Mouse (Mus musculus) liver, embryonic 12.5 days (tissue): ENCODE results near the gene Gpsm2. TPM values are rescaled to one million over a fixed set of nuclear protein-coding genes. Genes with fewer than 3 reads are reported as not detected.
"Not testable (repeated sequence)": the region's sequence is repeated elsewhere in the genome, so short reads cannot be mapped to it uniquely, and the experiment has no call there.

Experiments
- ATAC-seq: fragments of 200-750 bp; cut with Nextera tagmentation; 2 replicates; pipeline ENCODE4 v1.8.0; 2017; ENCODE audit warnings: moderate number of reproducible peaks, mild to moderate bottlenecking, moderate library complexity
- H3K27ac ChIP-seq: fragments of 300-500 bp; sonication (generic); 2 replicates; pipeline ENCODE4 v1.5.1; 2016; ENCODE audit warnings: mild to moderate bottlenecking
- H3K27me3 ChIP-seq: fragments of 300-500 bp; sonication (generic); replicated peaks from 2 replicates; pipeline ENCODE4 v1.6.1; 2016; ENCODE audit warnings: mild to moderate bottlenecking, moderate library complexity
- H3K36me3 ChIP-seq: fragments of 300-500 bp; sonication (generic); 2 replicates; pipeline ENCODE4 v1.6.1; 2016; ENCODE audit warnings: mild to moderate bottlenecking, moderate library complexity
- H3K4me1 ChIP-seq: fragments of 300-500 bp; sonication (generic); 2 replicates; pipeline ENCODE4 v1.6.1; 2016
- H3K4me2 ChIP-seq: fragments of 300-500 bp; sonication (generic); 2 replicates; pipeline ENCODE4 v1.6.1; 2016; ENCODE audit warnings: mild to moderate bottlenecking, moderate library complexity
- H3K4me3 ChIP-seq: fragments of 300-500 bp; sonication (generic); 2 replicates; pipeline ENCODE4 v1.5.1; 2016; ENCODE audit warnings: mild to moderate bottlenecking, moderate library complexity
- H3K9ac ChIP-seq: fragments of 300-500 bp; sonication (generic); 2 replicates; pipeline ENCODE4 v1.6.1; 2016; ENCODE audit warnings: mild to moderate bottlenecking, moderate library complexity
- H3K9me3 ChIP-seq: fragments of 300-500 bp; sonication (generic); replicated peaks from 2 replicates; pipeline ENCODE4 v1.6.1; 2016; ENCODE audit warnings: mild to moderate bottlenecking, moderate library complexity
- WGBS: fragments of 180-500 bp; shearing (Covaris S2); methylation state at CpG from one replicate; pipeline ENCODE4 v1.1.7; 2016; ENCODE audit not compliant: insufficient replicate concordance; 5-methylcytosine and 5-hydroxymethylcytosine counted together
- polyA plus RNA-seq: library from polyadenylated mRNA; unstranded; fragments of >200 nt; fragmentation: Nextera tagmentation; extraction: Ambion mirVana; gene quantifications from 2 replicates; pipeline ENCODE4 v1.2.1, GENCODE M21; 2016

Gene Gpsm2
- polyA plus RNA-seq, 1 experiment from 2014 or later: 51.1 TPM

- Histone ChIP-seq H3K36me3 (peaks cover 4% of the 10 kb centered on the region), H3K9me3 (no peaks in the 10 kb centered on the region), H3K27ac (peak overlapping the region; percentile 58; the same call in 1 of the 2 replicates), H3K4me2 (peak overlapping the region; percentile 88), H3K27me3 (no peaks in the 10 kb centered on the region), H3K4me1 (peaks cover 23% of the 10 kb centered on the region), H3K4me3 (peak overlapping the region; percentile 76), H3K9ac (peak overlapping the region; percentile 56; the same call in 1 of the 2 replicates)
- 19% methylated on average over 9 of the region's 9 CpGs for WGBS
- ATAC-seq: peak; percentile 36; the same call in 1 of the 2 replicates
These were observed 69.1 kb downstream of the Gpsm2 start for GRCm38 (mm10) chr3:108652866-108653642.

GRCm38 (mm10) chr3:108647681-108648080 is 74.4 kb downstream of the Gpsm2 start:
- H3K9me3 ChIP-seq, H3K36me3 ChIP-seq, H3K4me1 ChIP-seq, H3K27me3 ChIP-seq, H3K4me2 ChIP-seq, ATAC-seq, H3K4me3 ChIP-seq, H3K27ac ChIP-seq, H3K9ac ChIP-seq: not testable (repeated sequence)
- 46% methylated on average over 5 of the region's 5 CpGs for WGBS

- H3K36me3 ChIP-seq: no peaks in the 10 kb centered on the region
- no peak for ATAC-seq
- H3K9me3 ChIP-seq: no peaks in the 10 kb centered on the region
- H3K27ac ChIP-seq: no peak overlapping the region
- 70% methylated on average over 7 of the region's 7 CpGs for WGBS
- no peak overlapping the region for H3K4me3 ChIP-seq
- H3K9ac ChIP-seq: no peak overlapping the region
- H3K4me2 ChIP-seq: no peak overlapping the region
- no peaks in the 10 kb centered on the region for H3K4me1 ChIP-seq
- H3K27me3 ChIP-seq: no peaks in the 10 kb centered on the region
These were observed 76.1 kb downstream of the Gpsm2 start for GRCm38 (mm10) chr3:108646036-108646435.

- WGBS: 70% methylated on average over 3 of the region's 3 CpGs
- H3K36me3 ChIP-seq: no peaks in the 10 kb centered on the region
- no peaks in the 10 kb centered on the region for H3K9me3 ChIP-seq
- no peak for ATAC-seq
- no peak overlapping the region for H3K4me3 ChIP-seq
- no peak overlapping the region for H3K27ac ChIP-seq
- H3K4me2 ChIP-seq: no peak overlapping the region
- no peak overlapping the region for H3K9ac ChIP-seq
- no peaks in the 10 kb centered on the region for H3K4me1 ChIP-seq
- H3K27me3 ChIP-seq: no peaks in the 10 kb centered on the region
These were observed 77.3 kb downstream of the Gpsm2 start for GRCm38 (mm10) chr3:108644856-108645255.

- ATAC-seq: no peak
- WGBS: 71% methylated on average over 4 of the region's 4 CpGs
These were observed 81.1 kb downstream of the Gpsm2 start for GRCm38 (mm10) chr3:108640998-108641397.

GRCm38 (mm10) chr3:108639412-108639811 is 82.7 kb downstream of the Gpsm2 start:
- Histone ChIP-seq H3K27ac (no peak overlapping the region), H3K4me2 (no peak overlapping the region), H3K9ac (no peak overlapping the region), H3K4me3 (no peak overlapping the region), H3K4me1 (no peaks in the 10 kb centered on the region), H3K36me3 (no peaks in the 10 kb centered on the region), H3K9me3 (no peaks in the 10 kb centered on the region), H3K27me3 (no peaks in the 10 kb centered on the region)
- 76% methylated on average over 4 of the region's 4 CpGs for WGBS
- no peak for ATAC-seq

More at GRCm38 (mm10) chr3:108640998-108641397, 81.1 kb downstream of the Gpsm2 start:
- Histone ChIP-seq H3K4me2 (no peak overlapping the region), H3K4me3 (no peak overlapping the region), H3K27me3 (no peaks in the 10 kb centered on the region), H3K9ac (no peak overlapping the region), H3K4me1 (no peaks in the 10 kb centered on the region), H3K9me3 (no peaks in the 10 kb centered on the region), H3K27ac (no peak overlapping the region), H3K36me3 (no peaks in the 10 kb centered on the region)

- Histone ChIP-seq H3K27me3 (no peaks in the 10 kb centered on the region), H3K9me3 (no peaks in the 10 kb centered on the region), H3K9ac (no peak overlapping the region), H3K36me3 (no peaks in the 10 kb centered on the region), H3K4me3 (no peak overlapping the region), H3K4me2 (no peak overlapping the region), H3K27ac (no peak overlapping the region), H3K4me1 (no peaks in the 10 kb centered on the region)
- no peak for ATAC-seq
- 79% methylated on average over 5 of the region's 5 CpGs for WGBS
These were observed 87.3 kb downstream of the Gpsm2 start for GRCm38 (mm10) chr3:108634761-108635160.

Other genes starting within 250 kb of the Gpsm2 start
- gene 1700013F07Rik, start 188.2 kb downstream of the Gpsm2 start, polyA plus RNA-seq: not detected in 2 replicates
- 0.08 and 0.13 TPM in 2 replicates for gene 5330417C22Rik, start 185.8 kb downstream of the Gpsm2 start, polyA plus RNA-seq
- gene Tmem167b, start 159.8 kb downstream of the Gpsm2 start, polyA plus RNA-seq: 17.8 and 19.8 TPM in 2 replicates
- 13.4 and 16.4 TPM in 2 replicates for gene Taf13, start 150.6 kb downstream of the Gpsm2 start, polyA plus RNA-seq
- gene Wdr47, start 131.0 kb downstream of the Gpsm2 start, polyA plus RNA-seq: 3.0 and 3.5 TPM in 2 replicates
- gene Clcc1, start 68.4 kb downstream of the Gpsm2 start, polyA plus RNA-seq: 44.4 and 47.1 TPM in 2 replicates
- 0.24 and 0.37 TPM in 2 replicates for gene Aknad1, start 17.3 kb upstream of the Gpsm2 start, polyA plus RNA-seq
- 21.1 and 24.3 TPM in 2 replicates for gene Stxbp3, start 118.2 kb upstream of the Gpsm2 start, polyA plus RNA-seq
- 0.07 and 0.10 TPM in 2 replicates for gene Fndc7, start 167.7 kb upstream of the Gpsm2 start, polyA plus RNA-seq
- 58.1 and 59.1 TPM in 2 replicates for gene Prpf38b, start 189.4 kb upstream of the Gpsm2 start, polyA plus RNA-seq
- 0.11 and 0.14 TPM in 2 replicates for gene Henmt1, start 217.6 kb upstream of the Gpsm2 start, polyA plus RNA-seq
- not detected in 2 replicates for gene Gm9857, start 218.1 kb upstream of the Gpsm2 start, polyA plus RNA-seq